Mouse (Mus musculus): Measurements from ENCODE around the gene Nucb1.
"Not testable (repeated sequence)": the region's sequence is repeated elsewhere in the genome, so short reads cannot be mapped to it uniquely, and the experiment has no call there.

Nucb1 gene

DNA sequence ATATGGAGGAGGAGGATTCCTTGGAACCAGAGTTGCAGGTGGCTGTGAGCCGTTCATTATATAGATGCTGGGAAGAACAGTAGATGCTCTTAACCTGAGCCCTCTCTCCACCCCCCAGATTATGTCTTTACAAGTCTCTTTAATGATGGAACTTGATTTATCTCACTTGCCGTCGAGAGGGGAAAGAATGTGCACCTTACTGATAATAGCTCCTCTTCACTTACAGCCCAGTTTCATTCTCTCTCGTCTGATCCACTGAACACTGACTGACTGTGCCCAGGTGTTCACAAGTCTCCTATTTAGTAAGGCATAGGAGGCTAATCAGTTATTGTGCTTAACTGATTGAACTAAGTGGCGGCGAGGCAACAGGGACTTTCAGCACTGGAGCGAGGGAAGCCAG is 20.6 kb downstream of the Nucb1 start:
- DNase-seq (ENCODE audit: extremely low read depth, low read depth, low spot score) = no peak

GRCm38 (mm10) chr7:45488293-45489204 is 21.7 kb downstream of the Nucb1 start, which contains the start of gene Dhdh:
Gene Dhdh, minus strand, starts transcription at chr7:45488805.
- DNase-seq (ENCODE audit: extremely low read depth, low read depth, low spot score) = no peak

- no peak for DNase-seq (ENCODE audit: extremely low read depth, low read depth, low spot score)
Observed at GRCm38 (mm10) chr7:45487861-45488292, 22.3 kb downstream of the Nucb1 start.

DNA sequence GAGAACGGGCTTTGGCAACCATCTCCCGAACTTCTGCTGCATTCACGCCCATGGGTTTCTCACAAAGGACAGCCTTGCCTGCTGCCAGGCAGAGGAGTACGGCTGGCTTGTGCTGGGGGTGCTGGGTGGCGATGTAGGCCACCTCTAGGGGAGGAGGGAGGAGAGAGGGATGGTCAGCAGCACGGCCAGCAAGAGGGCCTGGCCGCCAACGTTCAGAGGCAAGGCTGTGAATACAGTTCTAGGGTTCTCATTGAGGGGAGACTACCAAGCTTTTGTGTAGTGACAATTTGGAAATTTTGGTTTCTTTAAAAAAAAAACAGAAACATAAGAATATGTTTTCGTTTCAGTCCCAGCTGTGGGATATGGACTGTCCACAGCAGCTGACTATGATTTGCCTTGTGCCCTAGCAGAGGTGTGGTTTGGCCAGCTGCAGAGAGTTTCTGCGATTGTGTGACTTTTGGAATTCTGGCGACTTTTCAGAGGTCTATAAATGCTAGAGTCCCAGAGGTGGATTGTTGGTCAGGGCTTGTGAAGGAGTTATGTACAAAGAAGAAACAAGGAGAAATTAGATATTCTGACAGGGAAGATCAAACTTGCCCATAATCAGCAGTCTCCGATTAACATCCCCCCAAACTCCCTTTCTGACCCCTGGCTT is 23.3 kb downstream of the Nucb1 start, which contains the start of gene Gm45808:
Gene Gm45808 (minus strand): TSS at position 51 of the 655 bp plus-strand sequence.
- DNase-seq (ENCODE audit: extremely low read depth, low read depth, low spot score) = no peak

- DNase-seq (ENCODE audit: extremely low read depth, low read depth, low spot score) = no peak
Observed at GRCm38 (mm10) chr7:45486158-45486557, 24.0 kb downstream of the Nucb1 start.

DNA sequence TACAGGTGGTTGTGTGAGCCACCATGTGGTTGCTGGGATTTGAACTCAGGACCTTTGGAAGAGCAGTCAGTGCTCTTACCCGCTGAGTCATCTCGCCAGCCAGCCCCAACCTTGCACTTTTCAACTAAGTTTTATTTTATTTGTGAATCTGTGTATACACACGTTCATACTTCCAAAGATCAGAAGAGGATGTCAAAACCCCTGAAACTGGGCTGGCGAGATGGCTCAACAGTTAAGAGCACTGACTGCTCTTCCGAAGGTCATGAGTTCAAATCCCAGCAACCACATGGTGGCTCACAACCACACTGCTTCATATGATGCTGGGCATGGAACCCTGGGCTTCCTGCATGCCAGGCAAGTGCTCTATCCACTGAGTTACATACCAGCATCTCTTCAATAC is 25.2 kb downstream of the Nucb1 start:
- DNase-seq (ENCODE audit: extremely low read depth, low read depth, low spot score) = not testable (repeated sequence)

DNA sequence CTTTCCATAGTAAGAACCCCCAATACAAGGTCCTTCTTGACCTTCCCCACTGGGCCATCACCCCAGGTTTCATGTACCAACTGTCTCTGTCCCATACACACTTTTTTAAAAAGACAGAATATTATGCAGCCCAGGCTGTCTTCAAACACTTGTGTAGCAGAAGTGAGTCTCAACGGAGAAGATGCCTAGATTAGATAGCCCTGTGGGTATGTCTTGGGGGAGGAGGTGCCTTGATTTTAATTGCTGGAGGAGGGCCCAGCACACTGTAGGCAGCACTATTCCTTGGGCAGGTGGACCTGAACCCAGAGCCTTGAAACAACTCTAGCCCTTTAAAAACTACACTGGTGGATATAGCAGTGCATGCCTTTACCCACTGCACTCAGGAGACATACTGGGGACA is 28.0 kb downstream of the Nucb1 start:
- no peak for DNase-seq (ENCODE audit: extremely low read depth, low read depth, low spot score)

GRCm38 (mm10) chr7:45481374-45481927 is 28.8 kb downstream of the Nucb1 start, which contains the start of gene Tulp2:
Gene Tulp2, plus strand, starts transcription at chr7:45481877.
- no peak for DNase-seq (ENCODE audit: extremely low read depth, low read depth, low spot score)

DNA sequence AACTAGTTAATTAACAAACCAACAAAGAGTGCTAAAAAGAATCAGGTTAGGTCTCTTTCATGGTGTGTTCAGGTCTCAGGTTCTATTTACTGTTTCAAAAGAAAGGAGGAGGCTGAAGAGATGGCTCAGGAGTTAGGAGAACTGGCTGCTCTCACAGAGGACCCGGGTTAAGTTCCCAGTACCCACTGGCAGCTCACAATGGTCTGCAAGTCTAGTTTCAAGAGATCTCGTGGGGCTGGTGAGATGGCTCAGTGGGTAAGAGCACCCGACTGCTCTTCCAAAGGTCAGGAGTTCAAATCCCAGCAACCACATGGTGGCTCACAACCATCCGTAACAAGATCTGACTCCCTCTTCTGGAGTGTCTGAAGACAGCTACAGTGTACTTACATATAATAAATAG is 29.9 kb downstream of the Nucb1 start:
- DNase-seq (ENCODE audit: extremely low read depth, low read depth, low spot score) = not testable (repeated sequence)

- no peak for DNase-seq (ENCODE audit: extremely low read depth, low read depth, low spot score)
Observed at GRCm38 (mm10) chr7:45478774-45479173, 31.4 kb downstream of the Nucb1 start.

GRCm38 (mm10) chr7:45477003-45477402 is 33.2 kb downstream of the Nucb1 start:
- no peak for DNase-seq (ENCODE audit: extremely low read depth, low read depth, low spot score)

- no peak for DNase-seq (ENCODE audit: extremely low read depth, low read depth, low spot score)
Observed at GRCm38 (mm10) chr7:45476453-45476852, 33.8 kb downstream of the Nucb1 start.

DNA sequence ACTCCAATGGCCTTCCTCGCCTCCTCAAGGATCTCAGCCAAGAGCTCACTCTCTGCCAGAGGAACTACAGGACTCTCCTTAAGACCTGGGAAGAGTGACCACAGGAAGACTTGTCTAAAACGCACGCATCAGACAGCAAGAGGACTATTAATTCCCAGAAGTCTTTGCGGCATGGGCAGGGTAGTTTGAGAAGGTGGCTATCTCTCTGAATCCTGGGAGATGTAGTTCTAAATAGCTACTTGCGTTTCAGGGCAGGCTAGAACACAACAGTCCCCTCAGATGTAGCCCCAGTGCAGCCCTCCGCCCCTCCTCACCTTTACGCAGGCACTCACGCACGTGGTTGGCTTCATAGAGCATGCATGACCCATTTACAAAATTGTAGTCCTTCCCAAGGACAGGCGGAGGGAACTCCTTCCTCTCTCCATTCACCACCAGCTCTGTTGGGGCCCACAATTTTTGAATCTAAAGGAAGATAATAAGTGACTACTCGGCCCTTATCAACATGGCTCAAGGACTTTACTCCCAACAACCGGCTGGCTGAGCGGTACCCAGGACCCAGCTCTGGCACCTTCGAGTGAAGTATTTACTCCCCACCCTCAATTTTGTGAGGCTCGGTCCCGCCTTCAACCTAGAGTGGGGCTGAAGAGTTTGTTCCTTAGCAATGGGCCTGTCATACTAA is 34.8 kb downstream of the Nucb1 start:
- no peak for DNase-seq (ENCODE audit: extremely low read depth, low read depth, low spot score)

DNA sequence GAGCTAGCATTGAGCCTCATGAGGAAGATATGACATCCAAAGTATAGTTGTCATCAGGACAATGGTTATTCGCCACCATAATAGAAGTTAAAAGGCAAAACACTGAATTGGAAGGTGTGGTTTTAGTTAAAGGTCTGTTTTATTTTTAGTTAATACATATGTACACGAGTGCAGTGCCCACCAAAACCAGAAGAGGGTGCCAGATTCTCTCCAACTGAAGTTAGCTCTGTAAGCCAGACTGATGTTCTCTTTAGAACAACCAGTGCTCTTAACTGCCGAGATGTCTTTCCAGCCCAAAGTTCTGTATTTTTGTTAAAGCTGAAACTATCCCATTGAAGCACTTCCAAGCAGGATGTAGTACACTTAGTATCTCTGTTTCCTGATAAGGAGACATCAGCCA is 39.3 kb downstream of the Nucb1 start:
- no peak for DNase-seq (ENCODE audit: extremely low read depth, low read depth, low spot score)

- DNase-seq (ENCODE audit: extremely low read depth, low read depth, low spot score) = no peak
Observed at GRCm38 (mm10) chr7:45467090-45467670, 43.0 kb downstream of the Nucb1 start.

- no peak for DNase-seq (ENCODE audit: extremely low read depth, low read depth, low spot score)
Observed at GRCm38 (mm10) chr7:45466283-45467089, 43.7 kb downstream of the Nucb1 start, which contains the start of gene Bax. Gene Bax, minus strand, starts transcription at chr7:45466898.

DNA sequence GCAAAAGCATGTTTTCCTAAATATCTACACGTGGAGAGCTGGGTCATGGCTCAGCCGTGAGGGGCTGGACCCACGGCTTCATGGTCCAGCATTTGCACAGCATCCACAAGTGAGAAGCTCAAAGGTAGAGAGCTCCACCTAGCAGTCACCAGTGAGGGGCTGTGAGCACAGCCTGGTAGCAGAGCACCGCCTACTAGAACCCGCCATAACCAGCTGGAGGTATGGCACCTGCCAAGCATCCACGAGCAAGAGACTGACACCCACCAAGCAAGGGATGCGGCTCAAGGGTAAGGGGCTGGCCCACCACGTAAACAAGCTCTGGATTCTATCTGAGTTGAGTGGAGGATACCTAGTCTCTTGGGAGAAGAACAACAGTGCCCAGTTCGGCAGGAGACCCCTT is 44.7 kb downstream of the Nucb1 start:
- no peak for DNase-seq (ENCODE audit: extremely low read depth, low read depth, low spot score)

DNA sequence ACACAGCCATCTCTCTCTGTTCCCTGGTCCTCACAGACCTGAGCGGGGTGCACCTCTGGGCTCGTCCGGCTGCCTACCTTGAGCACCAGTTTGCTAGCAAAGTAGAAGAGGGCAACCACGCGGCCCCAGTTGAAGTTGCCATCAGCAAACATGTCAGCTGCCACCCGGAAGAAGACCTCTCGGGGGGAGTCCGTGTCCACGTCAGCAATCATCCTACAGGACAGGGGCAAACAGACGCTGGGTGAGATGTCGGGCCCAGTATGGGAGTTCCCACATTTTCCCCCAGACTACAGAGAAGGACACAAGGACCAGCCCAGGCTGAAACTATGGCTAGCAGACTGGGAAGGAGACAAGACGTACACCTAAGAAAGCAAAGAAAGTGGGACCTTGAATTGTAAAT is 45.1 kb downstream of the Nucb1 start:
- DNase-seq (ENCODE audit: extremely low read depth, low read depth, low spot score) = no peak

DNA sequence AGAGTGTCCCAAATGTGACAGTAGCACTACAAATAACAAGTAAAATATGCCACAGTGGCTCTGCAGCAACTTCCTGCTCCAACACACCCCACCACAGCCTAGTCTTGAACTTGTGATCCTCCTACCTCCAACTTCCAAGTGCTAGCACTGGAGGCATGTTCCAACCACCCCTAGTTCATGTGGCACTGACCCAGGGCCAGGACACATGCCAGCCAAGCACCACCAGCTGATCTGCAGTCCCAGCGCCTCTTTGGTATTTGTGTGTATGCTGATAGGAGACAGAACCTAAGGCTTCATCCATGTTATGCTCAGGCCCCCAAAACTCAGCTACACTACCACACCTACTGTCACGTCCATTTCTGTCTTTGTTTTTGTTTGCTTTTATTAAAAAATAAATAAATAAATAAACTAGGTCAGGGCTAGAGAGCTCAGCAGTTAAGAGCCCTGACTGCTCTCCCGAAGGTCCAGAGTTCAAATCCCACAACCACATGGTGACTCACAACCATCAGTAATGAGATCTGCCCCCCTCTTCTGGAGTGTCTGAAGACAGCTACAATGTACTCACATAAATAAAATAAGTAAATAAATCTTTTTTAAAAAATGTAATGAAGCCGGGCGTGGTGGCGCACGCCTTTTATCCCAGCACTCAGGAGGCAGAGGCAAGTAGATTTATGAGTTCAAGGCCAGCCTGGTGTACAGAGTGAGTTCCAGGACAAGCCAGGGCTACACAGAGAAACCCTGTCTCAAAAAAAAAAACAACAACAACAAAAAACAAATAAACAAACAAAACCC is 46.0 kb downstream of the Nucb1 start:
- DNase-seq (ENCODE audit: extremely low read depth, low read depth, low spot score) = no peak

All from fat pad, adult 2 months (tissue).